Mouse (Mus musculus) heart, postnatal 25 days (tissue): Measurements from ENCODE around the gene Epb41l4b. TPM values are rescaled to one million over a fixed set of nuclear protein-coding genes. Genes with fewer than 3 reads are reported as not detected.

Experiments used
- DNase-seq: peaks from one replicate; pipeline ENCODE4 v3.0.0; 2022; ENCODE audit warnings: low spot score
- intact Hi-C: fragments of 180-260 bp; cut with DNase I; formaldehyde crosslinking; loops from one replicate; pipeline ENCODE4 v1.15.1; 2025
- total RNA-seq, 2 experiments: library from RNA; stranded (reverse); gene quantifications; 2 replicates each; pipeline ENCODE4 v1.2.3; 2021

Epb41l4b gene
- total RNA-seq, 2 experiments from 2014 or later, result 3.1 to 3.4 TPM

GRCm38 (mm10) chr4:57031440-57031839 is 111.8 kb downstream of the Epb41l4b start:
- intact Hi-C loops, result no loop called here
- DNase-seq, result no peak

- DNase-seq, result no peak
- intact Hi-C loops, result no loop called here
These were observed 115.3 kb downstream of the Epb41l4b start for GRCm38 (mm10) chr4:57027954-57028353.

- DNase-seq, result no peak
- intact Hi-C loops, result no loop called here
These were observed 119.7 kb downstream of the Epb41l4b start for GRCm38 (mm10) chr4:57023527-57023926.

- intact Hi-C loops, result no loop called here
- DNase-seq, result no peak
These were observed 121.9 kb downstream of the Epb41l4b start for GRCm38 (mm10) chr4:57021288-57021687.

GRCm38 (mm10) chr4:57017229-57017628 is 126.0 kb downstream of the Epb41l4b start:
- intact Hi-C loops, result loop anchor here (5.0 kb wide), 1 partner anchor 125 kb away; the partner anchor contains the start of gene Epb41l4b
- no peak for DNase-seq

- intact Hi-C loops, result loop anchor here (5.0 kb wide), 1 partner anchor 126 kb away; the partner anchor contains the start of gene Epb41l4b
- DNase-seq, result no peak
These were observed 126.7 kb downstream of the Epb41l4b start for GRCm38 (mm10) chr4:57016366-57017171.

GRCm38 (mm10) chr4:57015032-57015431 is 128.2 kb downstream of the Epb41l4b start:
- intact Hi-C loops, result loop anchor here (5.0 kb wide), 1 partner anchor 127 kb away; the partner anchor contains the start of gene Epb41l4b
- no peak for DNase-seq

- no peak for DNase-seq
- intact Hi-C loops, result no loop called here
These were observed 131.7 kb downstream of the Epb41l4b start for GRCm38 (mm10) chr4:57011454-57012046.

GRCm38 (mm10) chr4:57010919-57011318 is 132.3 kb downstream of the Epb41l4b start:
- no peak for DNase-seq
- intact Hi-C loops, result no loop called here

GRCm38 (mm10) chr4:57010425-57010824 is 132.8 kb downstream of the Epb41l4b start:
- DNase-seq, result no peak
- intact Hi-C loops, result no loop called here

- intact Hi-C loops, result no loop called here
These were observed 135.5 kb downstream of the Epb41l4b start for GRCm38 (mm10) chr4:57007717-57008116.

GRCm38 (mm10) chr4:57005011-57005410 is 138.2 kb downstream of the Epb41l4b start:
- no peak for DNase-seq
- intact Hi-C loops, result no loop called here

More at GRCm38 (mm10) chr4:57007717-57008116, 135.5 kb downstream of the Epb41l4b start:
- DNase-seq, result no peak

GRCm38 (mm10) chr4:57003886-57004285 is 139.4 kb downstream of the Epb41l4b start:
- intact Hi-C loops, result no loop called here
- DNase-seq, result no peak

- DNase-seq, result no peak
- intact Hi-C loops, result no loop called here
These were observed 140.5 kb downstream of the Epb41l4b start for GRCm38 (mm10) chr4:57002751-57003150.

- intact Hi-C loops, result no loop called here
- no peak for DNase-seq
These were observed 141.8 kb downstream of the Epb41l4b start for GRCm38 (mm10) chr4:57001437-57001836.

GRCm38 (mm10) chr4:56993331-56993730 is 149.9 kb downstream of the Epb41l4b start:
- DNase-seq, result no peak
- intact Hi-C loops, result no loop called here

GRCm38 (mm10) chr4:56991951-56992350 is 151.3 kb downstream of the Epb41l4b start:
- no peak for DNase-seq
- intact Hi-C loops, result no loop called here

GRCm38 (mm10) chr4:56990215-56990584 is 153.0 kb downstream of the Epb41l4b start, which contains the start of gene Frrs1l:
Gene Frrs1l (minus strand): TSS chr4:56990391.
- intact Hi-C loops, result no loop called here
- no peak for DNase-seq

- intact Hi-C loops, result no loop called here
- DNase-seq, result no peak
These were observed 153.6 kb downstream of the Epb41l4b start for GRCm38 (mm10) chr4:56989431-56990214.

- intact Hi-C loops, result no loop called here
- no peak for DNase-seq
These were observed 177.6 kb downstream of the Epb41l4b start for GRCm38 (mm10) chr4:56965586-56966179.
